Mouse (Mus musculus): Measurements from ENCODE around the gene Cacnb4. TPM values are rescaled to one million over a fixed set of nuclear protein-coding genes. Genes with fewer than 3 reads are reported as not detected.

Cacnb4 gene
- polyA plus RNA-seq, 1 experiment, result not detected

- TF ChIP-seq POLR2A (IDR thresholded peaks at IDR 0.05; ENCODE audit: insufficient read depth, low read depth, low read length), result no peak
- no peak for TF ChIP-seq CTCF (IDR thresholded peaks at IDR 0.05; ENCODE audit: insufficient read depth, low read depth, low read length)
- Histone ChIP-seq H3K27ac (ENCODE audit: insufficient read depth, low read depth, low read length) (no peak overlapping the region; the same call in 1 of the 2 replicates), H3K4me1 (ENCODE audit: control insufficient read depth, insufficient read depth, low read length) (peaks cover 7% of the 10 kb centered on the region), H3K4me3 (ENCODE audit: insufficient read depth, low read depth, low read length) (no peak overlapping the region)
- WGBS, result 90% methylated on average over 6 of the region's 6 CpGs
These were observed 104.4 kb downstream of the Cacnb4 start for GRCm38 (mm10) chr2:52572221-52572620.

- no peak overlapping the region for H3K4me3 ChIP-seq (ENCODE audit: insufficient read depth, low read depth, low read length)
- 54% methylated on average over 13 of the region's 13 CpGs for WGBS
- peak overlapping the region; percentile 31; the same call in 1 of the 2 replicates for H3K27ac ChIP-seq (ENCODE audit: insufficient read depth, low read depth, low read length)
- peaks cover 7% of the 10 kb centered on the region for H3K4me1 ChIP-seq (ENCODE audit: control insufficient read depth, insufficient read depth, low read length)
- TF ChIP-seq CTCF (IDR thresholded peaks at IDR 0.05; ENCODE audit: insufficient read depth, low read depth, low read length) (no peak), POLR2A (IDR thresholded peaks at IDR 0.05; ENCODE audit: insufficient read depth, low read depth, low read length) (no peak)
These were observed 105.2 kb downstream of the Cacnb4 start for GRCm38 (mm10) chr2:52571339-52571968.

- WGBS, result 91% methylated on average over 5 of the region's 5 CpGs
- peaks cover 7% of the 10 kb centered on the region for H3K4me1 ChIP-seq (ENCODE audit: control insufficient read depth, insufficient read depth, low read length)
- no peak for TF ChIP-seq POLR2A (IDR thresholded peaks at IDR 0.05; ENCODE audit: insufficient read depth, low read depth, low read length)
- TF ChIP-seq CTCF (IDR thresholded peaks at IDR 0.05; ENCODE audit: insufficient read depth, low read depth, low read length), result no peak
These were observed 105.8 kb downstream of the Cacnb4 start for GRCm38 (mm10) chr2:52570781-52571180.

GRCm38 (mm10) chr2:52570171-52570570, 106.5 kb downstream of the Cacnb4 start:
- Histone ChIP-seq H3K4me1 (ENCODE audit: control insufficient read depth, insufficient read depth, low read length) (peaks cover 7% of the 10 kb centered on the region), H3K4me3 (ENCODE audit: insufficient read depth, low read depth, low read length) (no peak overlapping the region), H3K27ac (ENCODE audit: insufficient read depth, low read depth, low read length) (no peak overlapping the region)
- TF ChIP-seq POLR2A (IDR thresholded peaks at IDR 0.05; ENCODE audit: insufficient read depth, low read depth, low read length) (no peak), CTCF (IDR thresholded peaks at IDR 0.05; ENCODE audit: insufficient read depth, low read depth, low read length) (no peak)
- 84% methylated on average over 11 of the region's 11 CpGs for WGBS

More at GRCm38 (mm10) chr2:52570781-52571180, 105.8 kb downstream of the Cacnb4 start:
- Histone ChIP-seq H3K4me3 (ENCODE audit: insufficient read depth, low read depth, low read length) (no peak overlapping the region), H3K27ac (ENCODE audit: insufficient read depth, low read depth, low read length) (no peak overlapping the region)

- WGBS, result 69% methylated on average over 3 of the region's 3 CpGs
- peaks cover 9% of the 10 kb centered on the region for H3K4me1 ChIP-seq (ENCODE audit: control insufficient read depth, insufficient read depth, low read length)
These were observed 108.5 kb downstream of the Cacnb4 start for GRCm38 (mm10) chr2:52568131-52568530.

GRCm38 (mm10) chr2:52567421-52567820, 109.2 kb downstream of the Cacnb4 start:
- no peak overlapping the region for H3K4me3 ChIP-seq (ENCODE audit: insufficient read depth, low read depth, low read length)
- no peak for TF ChIP-seq CTCF (IDR thresholded peaks at IDR 0.05; ENCODE audit: insufficient read depth, low read depth, low read length)
- TF ChIP-seq POLR2A (IDR thresholded peaks at IDR 0.05; ENCODE audit: insufficient read depth, low read depth, low read length), result no peak
- H3K27ac ChIP-seq (ENCODE audit: insufficient read depth, low read depth, low read length), result no peak overlapping the region
- H3K4me1 ChIP-seq (ENCODE audit: control insufficient read depth, insufficient read depth, low read length), result peaks cover 9% of the 10 kb centered on the region
- WGBS, result 60% methylated on average over 3 of the region's 3 CpGs

More at GRCm38 (mm10) chr2:52568131-52568530, 108.5 kb downstream of the Cacnb4 start:
- TF ChIP-seq CTCF (IDR thresholded peaks at IDR 0.05; ENCODE audit: insufficient read depth, low read depth, low read length) (no peak), POLR2A (IDR thresholded peaks at IDR 0.05; ENCODE audit: insufficient read depth, low read depth, low read length) (no peak)
- no peak overlapping the region for H3K27ac ChIP-seq (ENCODE audit: insufficient read depth, low read depth, low read length)
- no peak overlapping the region for H3K4me3 ChIP-seq (ENCODE audit: insufficient read depth, low read depth, low read length)

GRCm38 (mm10) chr2:52563277-52563676, 113.4 kb downstream of the Cacnb4 start:
- H3K4me1 ChIP-seq (ENCODE audit: control insufficient read depth, insufficient read depth, low read length), result peaks cover 5% of the 10 kb centered on the region; the same call in 1 of the 2 replicates
- 79% methylated on average over 5 of the region's 5 CpGs for WGBS
- no peak for TF ChIP-seq CTCF (IDR thresholded peaks at IDR 0.05; ENCODE audit: insufficient read depth, low read depth, low read length)
- TF ChIP-seq POLR2A (IDR thresholded peaks at IDR 0.05; ENCODE audit: insufficient read depth, low read depth, low read length), result no peak
- H3K27ac ChIP-seq (ENCODE audit: insufficient read depth, low read depth, low read length), result no peak overlapping the region
- no peak overlapping the region for H3K4me3 ChIP-seq (ENCODE audit: insufficient read depth, low read depth, low read length)

GRCm38 (mm10) chr2:52562356-52562755, 114.3 kb downstream of the Cacnb4 start:
- no peak overlapping the region for H3K4me3 ChIP-seq (ENCODE audit: insufficient read depth, low read depth, low read length)
- WGBS, result 86% methylated on average over 3 of the region's 3 CpGs
- peaks cover 5% of the 10 kb centered on the region; the same call in 1 of the 2 replicates for H3K4me1 ChIP-seq (ENCODE audit: control insufficient read depth, insufficient read depth, low read length)
- no peak for TF ChIP-seq POLR2A (IDR thresholded peaks at IDR 0.05; ENCODE audit: insufficient read depth, low read depth, low read length)
- TF ChIP-seq CTCF (IDR thresholded peaks at IDR 0.05; ENCODE audit: insufficient read depth, low read depth, low read length), result no peak
- H3K27ac ChIP-seq (ENCODE audit: insufficient read depth, low read depth, low read length), result no peak overlapping the region

GRCm38 (mm10) chr2:52561137-52561536, 115.5 kb downstream of the Cacnb4 start:
- H3K4me1 ChIP-seq (ENCODE audit: control insufficient read depth, insufficient read depth, low read length), result peaks cover 8% of the 10 kb centered on the region; the same call in 1 of the 2 replicates
- WGBS, result 82% methylated on average over 7 of the region's 7 CpGs
- no peak overlapping the region for H3K4me3 ChIP-seq (ENCODE audit: insufficient read depth, low read depth, low read length)
- H3K27ac ChIP-seq (ENCODE audit: insufficient read depth, low read depth, low read length), result no peak overlapping the region
- TF ChIP-seq POLR2A (IDR thresholded peaks at IDR 0.05; ENCODE audit: insufficient read depth, low read depth, low read length) (no peak), CTCF (IDR thresholded peaks at IDR 0.05; ENCODE audit: insufficient read depth, low read depth, low read length) (no peak)

Measured in olfactory bulb, adult 2 months (tissue).